Comparison of ENCODE assay signal across 19 mouse cellular contexts in the genomic region with DNA sequence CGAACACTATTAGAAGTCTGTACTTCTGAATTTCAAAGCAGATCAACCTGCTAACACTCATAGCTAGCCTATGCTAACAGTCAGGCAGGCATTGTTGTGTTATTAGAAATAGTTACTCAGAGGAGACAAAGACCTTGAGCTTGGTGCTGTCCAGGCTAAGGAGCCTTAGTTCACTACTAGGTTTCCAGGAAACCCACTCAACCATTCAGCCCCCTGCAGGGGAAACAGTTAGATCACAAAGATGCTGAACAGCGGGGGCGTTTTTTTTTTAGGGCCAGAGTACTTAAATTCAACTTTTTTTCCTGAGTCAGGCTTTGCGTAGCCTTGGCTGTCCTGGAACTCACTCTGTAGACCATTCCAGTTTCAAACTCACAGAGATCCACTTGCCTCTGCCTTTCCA.
"Had no signal": no experiment of that assay in that cellular context is flagged by ENCODE, and none has a peak within 500 bp of the region (broad histone marks: within the 10 kb centered on the region; RNA-seq: fewer than 3 reads in every experiment).

No protein-coding gene starts in this region.

- DNase-seq: lung, adult 18-20 months; lung, embryonic 14.5 days; lung, postnatal 14 days; lung, postnatal 36 days; retina, postnatal 1 day; right cerebral cortex, postnatal 14 days; thymus, adult 2 months; thymus, postnatal 25 days; thymus, postnatal 4 days had no signal

- H3K9me3 ChIP-seq: megakaryocyte, embryonic 14.5 days; midbrain, embryonic 13.5 days; neural tube, embryonic 13.5 days; neural tube, embryonic 15.5 days; stomach, embryonic 15.5 days had no signal

- H3K4me2 ChIP-seq: lung, embryonic 14.5 days; midbrain, embryonic 11.5 days; midbrain, embryonic 13.5 days; neural tube, embryonic 13.5 days; neural tube, embryonic 15.5 days; stomach, embryonic 15.5 days had no signal

- ATAC-seq: midbrain, embryonic 13.5 days; midbrain, embryonic 16.5 days had no signal

- H3K27me3 ChIP-seq: neural tube, embryonic 13.5 days; neural tube, embryonic 15.5 days; stomach, embryonic 15.5 days had no signal

- H3K36me3 ChIP-seq: midbrain, embryonic 13.5 days; neural tube, embryonic 13.5 days; neural tube, embryonic 15.5 days; stomach, embryonic 15.5 days had no signal

- H3K4me1 ChIP-seq: megakaryocyte, embryonic 14.5 days; neural tube, embryonic 13.5 days; neural tube, embryonic 15.5 days; stomach, embryonic 15.5 days had no signal

- H3K9ac ChIP-seq: lung, embryonic 14.5 days; midbrain, embryonic 13.5 days; neural tube, embryonic 13.5 days; neural tube, embryonic 15.5 days; stomach, embryonic 15.5 days had no signal

- H3K4me3 ChIP-seq: megakaryocyte, embryonic 14.5 days; midbrain, embryonic 13.5 days; myocyte; neural tube, embryonic 13.5 days; neural tube, embryonic 15.5 days; stomach, embryonic 15.5 days had no signal

- H3K27ac ChIP-seq: macrophage; midbrain, embryonic 13.5 days; neural tube, embryonic 13.5 days; neural tube, embryonic 15.5 days; stomach, embryonic 15.5 days; stomach, postnatal 0 days had no signal
